9 mouse cellular contexts compared by ENCODE assay signal in genomic region chr3:126667451-126667850, GRCm38 (mm10).
A peak's percentile ranks its signal among the peaks of the same experiment; 100 is the strongest.
DNase-seq lines count a peak whose midpoint lies in the region; ATAC-seq and TF ChIP-seq lines count a peak whose summit lies in the region.
"Had no signal": no experiment of that assay in that cellular context is flagged by ENCODE, and none has a peak within 500 bp of the region (broad histone marks: within the 10 kb centered on the region; RNA-seq: fewer than 3 reads in every experiment).

No protein-coding gene starts in this region.

- H3K27me3 ChIP-seq in forebrain, postnatal 0 days (ENCODE audit: insufficient read depth, low read length): no peaks in the 10 kb centered on the region
- H3K27me3 ChIP-seq in midbrain, embryonic 14.5 days (ENCODE audit: control insufficient read depth, insufficient read depth, low read length): no peaks in the 10 kb centered on the region

- no peak overlapping the region for H3K4me3 ChIP-seq in brown adipose tissue, adult 24 weeks (ENCODE audit: insufficient read depth, low read depth, low read length)
- H3K4me3 ChIP-seq in forebrain, postnatal 0 days (ENCODE audit: low read depth, low read length): no peak overlapping the region
- H3K4me3 ChIP-seq in midbrain, embryonic 14.5 days (replicated peaks; ENCODE audit: low read depth, low read length): no peak overlapping the region

- TF ChIP-seq CTCF in forebrain, postnatal 0 days (IDR thresholded peaks at IDR 0.05; ENCODE audit: low read depth): no peak

- no peaks in the 10 kb centered on the region for H3K36me3 ChIP-seq in forebrain, postnatal 0 days (ENCODE audit: insufficient read depth)
- H3K36me3 ChIP-seq in midbrain, embryonic 14.5 days (ENCODE audit: control insufficient read depth, insufficient read depth, low read length): no peaks in the 10 kb centered on the region

- 41% methylated on average over 7 of the region's 7 CpGs for WGBS in forebrain, postnatal 0 days
- 67% methylated on average over 7 of the region's 7 CpGs for WGBS in midbrain, embryonic 14.5 days

- H3K4me2 ChIP-seq in forebrain, postnatal 0 days (ENCODE audit: low read depth): no peak overlapping the region
- H3K4me2 ChIP-seq in midbrain, embryonic 14.5 days (ENCODE audit: low read length): no peak overlapping the region

- peaks cover 15% of the 10 kb centered on the region for H3K4me1 ChIP-seq in brown adipose tissue, adult 24 weeks (ENCODE audit: control insufficient read depth, insufficient read depth, insufficient read length, low read length)
- H3K4me1 ChIP-seq in forebrain, postnatal 0 days (ENCODE audit: insufficient read depth): no peaks in the 10 kb centered on the region
- H3K4me1 ChIP-seq in midbrain, embryonic 14.5 days (ENCODE audit: control insufficient read depth, insufficient read depth, low read length): peaks cover 27% of the 10 kb centered on the region

- peak; percentile 70 for ATAC-seq in forebrain, postnatal 0 days
- peak; percentile 55; the same call in 1 of the 2 replicates for ATAC-seq in midbrain, embryonic 14.5 days (ENCODE audit: low FRiP score, low TSS enrichment)

- intact Hi-C loops in heart, postnatal 36 days (cut with DNase I): no loop called here

- no peaks in the 10 kb centered on the region for H3K9me3 ChIP-seq in forebrain, postnatal 0 days (ENCODE audit: low read length)
- H3K9me3 ChIP-seq in midbrain, embryonic 14.5 days (ENCODE audit: control insufficient read depth, low read length): no peaks in the 10 kb centered on the region

- peak; percentile 58 for DNase-seq in adrenal gland, adult 8-10 months
- DNase-seq in forebrain, postnatal 0 days: peak; percentile 50
- DNase-seq in heart, postnatal 36 days: peak; percentile 58
- DNase-seq in layer of hippocampus, postnatal 10 days (ENCODE audit: low spot score in 2 of 2): peak; percentile 33 to 49
- peak; percentile 66 for DNase-seq in midbrain, embryonic 14.5 days
- peak; percentile 40 for DNase-seq in yolk sac, embryonic 10.5 days (ENCODE audit: low spot score)
- DNase-seq in spleen, postnatal 10 days (ENCODE audit: low spot score in 2 of 2): no peak

- H3K9ac ChIP-seq in forebrain, postnatal 0 days: no peak overlapping the region
- H3K9ac ChIP-seq in midbrain, embryonic 14.5 days (replicated peaks; ENCODE audit: low read length): no peak overlapping the region

- H3K27ac ChIP-seq in brown adipose tissue, adult 24 weeks (replicated peaks; ENCODE audit: low read depth, low read length): peak overlapping the region; percentile 45; the same call in 1 of the 2 replicates
- H3K27ac ChIP-seq in forebrain, postnatal 0 days (ENCODE audit: low read depth, low read length): no peak overlapping the region
- peak overlapping the region; percentile 41; the same call in 1 of the 2 replicates for H3K27ac ChIP-seq in midbrain, embryonic 14.5 days (replicated peaks; ENCODE audit: low read depth, low read length)
- H3K27ac ChIP-seq: macrophage had no signal

Comparison
In these comparisons a context has a peak if more than half of its experiments do, and no peak if none do; other contexts are left out.
1. DNase-seq: peak in adrenal gland, adult 8-10 months (single experiment), forebrain, postnatal 0 days (single experiment), heart, postnatal 36 days (2 of 2), layer of hippocampus, postnatal 10 days (2 of 2), midbrain, embryonic 14.5 days (single experiment) and yolk sac, embryonic 10.5 days (single experiment); none in spleen, postnatal 10 days (0 of 2).